Mouse (Mus musculus) kidney, postnatal 4 days (tissue): ENCODE measurements around the gene Chmp6.

ENCODE experiments used
- DNase-seq, 2 experiments: peaks; one replicate each; pipeline ENCODE4 v3.0.0; 2021; ENCODE audit warnings: mixed read lengths in 2 of 2

Chmp6 gene

DNA sequence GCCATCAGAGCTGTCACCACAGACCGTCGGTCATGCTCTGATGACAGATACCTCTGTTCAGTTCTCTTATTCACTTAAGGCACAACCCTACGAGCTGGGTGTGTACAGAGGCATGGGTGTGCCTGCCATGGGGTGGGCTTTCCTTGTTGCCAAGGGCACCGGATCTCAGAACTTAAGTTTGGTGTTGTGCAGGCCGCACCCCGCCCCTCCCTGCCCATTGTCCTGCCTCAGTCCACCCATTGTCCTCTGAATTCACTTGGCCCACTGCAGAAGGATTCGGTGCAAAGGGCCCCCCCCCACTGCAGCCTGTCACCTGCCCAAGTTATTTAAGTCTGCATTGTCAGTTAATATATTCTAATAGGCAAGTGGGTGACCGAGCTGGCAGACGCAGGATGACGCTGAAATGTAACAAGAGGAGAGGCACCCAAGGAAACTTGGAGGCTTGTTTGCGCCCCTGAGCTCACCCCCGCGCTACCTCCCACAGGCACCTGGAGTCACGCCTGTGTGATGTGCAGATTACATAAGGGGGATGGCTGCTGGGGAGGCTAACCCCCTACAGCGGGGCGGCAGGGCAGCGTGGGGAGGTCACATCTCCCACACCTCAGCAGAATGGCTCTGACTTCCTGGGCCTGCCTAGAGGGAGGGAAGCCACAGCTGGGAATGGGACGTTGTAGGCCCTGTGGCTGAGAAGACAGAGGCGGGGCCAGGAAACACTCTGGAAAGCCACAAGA is 24.7 kb downstream of the Chmp6 start:
- DNase-seq: peak; percentile 50 to 65

GRCm38 (mm10) chr11:119939073-119939710 is 26.0 kb downstream of the Chmp6 start:
- DNase-seq: peak in 1 of 2 experiments; percentile 55

- no peak for DNase-seq
Measured at GRCm38 (mm10) chr11:119939711-119940106, 26.5 kb downstream of the Chmp6 start.

DNA sequence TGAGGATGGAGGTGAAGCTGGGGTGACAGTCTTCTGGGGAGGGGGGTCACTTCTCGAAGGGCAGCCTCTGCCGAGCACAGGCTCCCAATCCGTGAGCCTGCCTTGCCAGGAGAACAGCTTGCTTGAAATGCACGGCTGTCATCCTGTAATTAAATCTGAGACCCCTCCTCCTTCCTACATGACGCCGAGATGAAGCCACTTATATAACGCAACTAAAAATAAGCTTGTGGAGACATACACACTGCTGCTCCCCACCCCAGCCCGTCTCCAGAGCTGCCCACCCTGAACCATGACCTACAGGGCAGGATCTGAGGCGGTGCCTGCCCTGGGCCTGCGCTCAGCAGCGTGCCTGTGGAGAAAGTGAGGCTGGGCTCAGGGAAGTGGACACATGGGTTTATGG is 26.9 kb downstream of the Chmp6 start:
- DNase-seq: peak in 1 of 2 experiments; percentile 36

- DNase-seq: peak in 1 of 2 experiments; percentile 52
Measured at GRCm38 (mm10) chr11:119941794-119942193, 28.6 kb downstream of the Chmp6 start.

DNA sequence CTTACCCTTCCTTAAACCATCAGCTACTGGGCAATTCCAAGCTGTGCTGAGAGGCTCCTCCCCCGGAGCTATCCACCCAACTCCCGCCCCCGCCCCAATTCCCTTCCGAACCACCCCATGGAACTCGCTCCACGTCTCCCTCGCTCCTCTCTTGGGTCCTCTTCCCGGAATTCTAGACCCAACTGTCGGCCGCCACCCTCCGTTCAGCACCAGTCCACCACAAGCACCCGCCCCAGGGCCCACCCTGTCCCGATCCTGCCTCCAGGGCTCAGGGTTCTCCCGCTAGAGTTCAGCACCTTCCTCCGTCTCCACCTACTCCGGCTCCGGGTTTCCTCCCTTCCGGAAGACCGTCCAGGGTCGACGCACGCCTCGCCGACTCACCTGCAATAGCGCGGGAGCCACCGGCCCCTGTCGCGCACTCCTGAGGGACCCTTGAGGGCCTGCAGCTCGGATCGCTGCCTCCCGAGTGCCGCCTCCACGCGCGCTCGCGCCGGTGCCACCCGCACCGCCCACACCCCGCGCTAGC is 29.0 kb downstream of the Chmp6 start:
- DNase-seq: no peak

- DNase-seq: peak; percentile 99 to 100
Measured at GRCm38 (mm10) chr11:119942727-119943427, 29.6 kb downstream of the Chmp6 start, which contains the start of gene Baiap2. Gene Baiap2, plus strand, starts transcription at chr11:119942763.

DNA sequence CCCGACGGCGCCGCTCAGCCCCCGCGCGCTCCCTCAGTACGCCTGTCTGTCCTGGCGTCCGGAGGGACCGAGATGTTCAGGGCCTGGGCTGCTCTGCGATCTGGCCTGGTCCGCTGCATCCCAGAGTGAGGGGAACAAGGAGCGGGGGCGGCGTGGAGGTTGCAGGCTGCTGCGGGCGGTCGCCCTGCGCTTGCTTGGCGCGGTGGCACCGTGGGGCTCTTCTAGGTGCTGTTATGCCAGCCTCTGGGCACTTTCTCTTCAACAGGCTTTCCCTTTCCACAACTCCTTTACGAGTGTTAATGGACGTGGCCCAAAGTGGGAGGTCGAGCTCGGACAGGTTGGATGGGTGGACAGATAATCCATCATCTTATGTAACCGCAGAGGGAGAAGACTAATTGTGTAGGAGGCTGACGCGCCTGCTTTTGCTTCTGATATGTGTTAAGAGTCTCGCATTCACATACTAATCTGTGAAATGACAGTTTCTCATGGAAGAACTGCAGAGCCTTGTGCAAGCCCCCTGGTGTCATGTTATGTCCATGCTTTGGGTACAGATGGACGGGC is 30.3 kb downstream of the Chmp6 start:
- peak; percentile 29 to 72 for DNase-seq

- peak in 1 of 2 experiments; percentile 40 for DNase-seq
Measured at GRCm38 (mm10) chr11:119945343-119945742, 32.1 kb downstream of the Chmp6 start.

DNA sequence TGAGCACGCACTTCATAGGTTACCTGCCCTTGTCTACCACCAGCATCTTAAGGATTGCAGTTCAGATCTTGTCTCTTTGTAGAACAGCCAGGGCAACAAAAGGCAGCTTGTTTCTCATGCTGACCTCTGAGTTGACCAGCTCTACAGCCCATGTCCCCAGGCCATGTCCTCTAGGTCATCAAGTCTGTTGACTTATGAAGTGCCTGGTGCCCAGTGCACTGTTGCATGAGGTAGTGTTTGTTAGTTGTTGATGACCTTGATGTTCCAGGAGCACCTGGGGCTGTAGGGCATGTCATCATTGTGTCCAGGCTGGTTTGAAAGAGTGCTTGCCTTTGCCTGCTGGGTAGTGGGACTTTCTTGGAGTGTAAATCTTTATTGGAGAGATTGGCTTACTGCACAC is 34.2 kb downstream of the Chmp6 start:
- no peak for DNase-seq

DNA sequence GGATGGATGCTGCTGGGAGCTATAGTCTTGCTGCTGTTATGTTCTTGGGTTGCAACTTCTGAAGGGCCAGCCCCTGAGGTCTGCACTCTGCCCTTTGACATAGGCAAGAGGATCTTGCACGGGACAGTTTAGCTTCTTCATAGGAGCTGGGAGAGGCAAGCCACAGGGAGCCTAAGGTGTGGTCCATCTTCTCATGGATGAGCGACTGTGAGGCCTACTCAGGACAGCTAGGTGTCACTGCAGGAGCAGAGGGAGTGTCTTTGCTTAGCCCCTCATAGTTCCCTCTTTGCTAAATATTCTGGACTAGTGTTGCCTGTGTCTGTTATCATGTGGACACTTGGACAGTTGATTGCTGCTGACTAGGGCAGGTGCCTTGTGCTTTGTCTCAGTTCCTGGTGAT is 34.7 kb downstream of the Chmp6 start:
- no peak for DNase-seq

- no peak for DNase-seq
Measured at GRCm38 (mm10) chr11:119948305-119948704, 35.1 kb downstream of the Chmp6 start.

DNA sequence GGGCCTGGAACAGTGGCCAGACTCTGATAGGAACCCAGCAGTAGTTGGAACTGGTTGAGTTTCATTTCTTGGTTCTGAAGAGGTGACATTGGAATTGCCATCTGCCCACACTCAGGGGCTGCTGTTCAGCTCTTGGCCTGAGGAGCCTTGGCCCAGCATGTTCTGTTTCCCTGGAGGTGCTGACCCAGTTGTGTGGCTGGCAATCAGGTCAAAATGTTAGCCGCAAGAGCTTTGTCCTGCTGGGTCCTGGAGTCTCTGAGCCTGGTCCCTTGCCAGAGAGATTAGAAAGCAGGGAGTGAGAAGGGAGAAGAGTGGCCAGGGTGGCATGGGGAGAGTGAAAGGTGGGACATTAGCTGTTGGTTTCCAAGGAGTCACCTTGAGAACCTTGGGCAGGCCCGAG is 35.6 kb downstream of the Chmp6 start:
- DNase-seq: no peak

GRCm38 (mm10) chr11:119950535-119950934 is 37.3 kb downstream of the Chmp6 start:
- no peak for DNase-seq

DNA sequence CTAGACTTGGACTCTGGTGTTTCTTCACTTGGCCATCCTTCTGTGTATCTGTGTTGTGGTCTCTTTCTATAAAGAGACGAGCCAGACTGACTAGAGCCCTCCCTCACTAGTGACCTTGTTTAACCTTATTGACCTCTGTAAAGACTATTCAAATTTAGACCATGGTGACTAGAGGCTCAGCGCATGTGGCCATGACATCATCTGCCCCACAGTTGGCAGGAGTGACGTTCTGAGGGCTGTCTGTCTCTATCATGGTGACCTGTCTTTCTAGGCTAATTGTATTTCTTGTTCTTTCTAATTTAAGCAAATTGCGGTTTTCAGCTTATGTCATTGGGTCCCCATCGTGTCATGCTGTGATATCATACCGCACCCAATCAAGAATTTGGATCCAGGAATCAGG is 38.1 kb downstream of the Chmp6 start:
- no peak for DNase-seq

DNA sequence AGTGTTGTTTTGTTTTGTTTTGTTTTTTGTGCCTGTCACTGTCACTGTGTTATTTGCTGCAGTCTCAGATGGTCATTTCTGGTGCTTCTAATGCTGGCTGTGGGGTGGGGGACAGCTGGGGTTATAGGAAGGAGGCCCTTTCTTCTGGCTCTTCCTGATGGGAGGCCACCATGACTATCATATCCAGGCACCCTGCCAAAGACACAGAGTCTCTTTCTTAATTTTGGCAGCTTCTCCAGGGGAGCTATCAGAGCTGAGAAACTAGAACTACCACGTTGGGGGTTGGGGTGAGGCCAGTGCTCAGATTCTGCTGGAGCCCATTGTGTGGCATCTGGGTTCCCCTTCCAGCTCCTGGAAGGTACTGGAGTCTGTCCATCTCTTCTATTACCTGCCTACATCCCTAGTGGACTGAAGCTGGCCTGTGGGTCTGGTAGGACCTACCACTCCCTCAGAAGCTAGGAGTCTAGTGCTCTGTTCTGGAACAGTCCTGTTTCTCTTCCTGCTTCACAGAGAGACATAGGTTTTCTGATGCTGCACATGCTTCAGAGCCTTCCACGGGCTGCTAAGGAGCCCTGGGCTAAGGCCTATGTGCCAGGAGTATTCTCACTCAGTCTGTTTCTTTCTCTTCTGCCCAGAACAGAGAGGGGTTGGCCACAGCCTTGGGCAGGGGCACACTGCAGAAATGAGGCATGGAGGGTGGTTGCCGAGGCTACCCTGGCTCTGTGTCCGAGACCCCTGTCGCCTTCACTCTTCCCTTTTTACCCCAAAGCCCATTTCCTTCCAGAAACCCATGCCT is 39.4 kb downstream of the Chmp6 start:
- DNase-seq: peak; percentile 60 to 70

GRCm38 (mm10) chr11:119954233-119954632 is 41.0 kb downstream of the Chmp6 start:
- DNase-seq: no peak

DNA sequence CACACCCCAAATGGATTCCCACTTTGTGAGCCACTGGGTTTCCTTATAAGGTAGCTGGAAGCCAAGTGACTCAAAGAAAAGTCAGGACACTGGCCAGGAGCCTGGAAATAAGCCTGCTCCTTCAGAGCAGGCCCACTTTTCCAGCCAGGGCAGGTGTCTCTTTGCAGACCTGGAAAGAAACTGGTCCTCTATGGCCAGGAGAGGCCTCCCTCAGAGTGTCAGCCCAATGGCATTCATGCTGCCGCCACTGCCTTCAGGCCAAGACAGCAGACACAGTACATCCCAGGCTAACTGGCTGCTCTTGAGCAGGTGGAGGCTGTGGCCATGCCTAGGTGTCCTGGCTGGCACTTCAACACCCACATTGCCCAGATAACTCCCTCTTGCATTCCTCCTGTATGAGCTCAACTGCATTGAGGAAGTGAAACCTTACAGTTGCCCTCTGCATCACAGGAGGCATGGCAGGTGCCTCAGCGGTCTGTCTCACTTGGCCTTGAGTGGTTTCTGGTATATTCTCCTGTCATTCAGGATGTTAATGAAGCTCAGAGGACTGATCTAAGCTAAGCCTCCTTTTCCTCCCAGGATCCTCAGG is 41.6 kb downstream of the Chmp6 start:
- DNase-seq: no peak

DNA sequence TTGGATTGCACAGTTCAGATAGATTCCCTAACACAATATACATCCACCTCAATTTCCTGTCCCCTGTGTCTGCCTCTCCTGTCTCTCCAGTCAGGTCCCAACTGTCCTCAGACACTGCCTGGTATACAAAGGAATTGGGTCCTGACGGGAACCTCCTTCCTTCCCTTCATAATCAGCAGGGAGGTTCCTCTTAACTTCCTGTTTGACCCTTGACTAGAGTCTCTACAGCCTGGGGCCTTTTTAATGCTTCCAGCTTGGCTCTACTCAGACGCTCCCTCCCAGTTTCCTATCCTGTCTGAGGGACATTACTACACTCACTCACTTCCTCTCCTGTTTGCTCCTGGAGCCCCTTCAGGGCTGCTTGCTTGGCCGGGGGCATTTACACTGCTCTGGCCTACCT is 42.2 kb downstream of the Chmp6 start:
- no peak for DNase-seq

DNA sequence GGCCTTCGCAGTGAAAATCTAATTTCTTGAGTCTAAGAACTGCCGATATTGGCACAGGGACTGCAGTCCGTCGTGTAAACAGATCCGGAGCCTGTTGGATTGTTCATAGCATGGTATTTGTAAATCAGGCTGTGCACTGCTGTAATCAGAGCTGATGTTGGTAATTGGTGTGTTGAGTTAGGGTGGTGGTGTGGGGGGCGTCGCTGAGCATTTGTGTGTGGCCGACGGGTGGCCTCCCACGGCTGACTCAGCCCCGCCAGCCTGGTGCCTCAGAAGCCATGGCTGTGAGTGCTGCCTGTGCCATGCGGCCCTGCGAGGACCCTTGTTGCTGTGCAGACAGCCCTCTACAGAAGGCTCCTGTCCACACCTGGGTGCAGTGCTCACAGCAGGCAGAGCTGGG is 43.3 kb downstream of the Chmp6 start:
- peak in 1 of 2 experiments; percentile 37 for DNase-seq

- DNase-seq: peak in 1 of 2 experiments; percentile 32
Measured at GRCm38 (mm10) chr11:119958856-119959255, 45.6 kb downstream of the Chmp6 start.

DNA sequence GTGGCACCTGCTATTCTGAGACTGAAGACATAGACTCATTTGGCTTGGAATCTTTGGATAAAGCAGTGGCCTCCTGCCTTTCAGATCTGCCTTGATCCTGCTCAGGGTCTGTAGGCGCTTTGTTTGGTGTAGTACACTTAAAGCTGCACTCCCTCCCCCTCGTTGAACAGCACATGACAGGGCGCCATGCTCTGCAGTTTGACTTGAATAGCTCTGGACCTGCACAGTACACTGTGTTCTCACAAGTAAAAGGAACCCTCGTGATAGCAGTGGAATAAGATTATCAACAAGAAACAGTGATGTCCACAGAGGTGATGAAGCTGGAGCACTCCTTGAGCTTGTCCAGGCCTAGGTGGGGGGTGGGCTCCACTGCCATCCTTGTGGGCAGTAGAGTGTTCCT is 46.5 kb downstream of the Chmp6 start:
- DNase-seq: no peak
